In genomic region chr6:34111406-34111805, GRCm38 (mm10) we compare ENCODE assay signal across 25 mouse cellular contexts.
DNase-seq lines count a peak whose midpoint lies in the region; ATAC-seq and TF ChIP-seq lines count a peak whose summit lies in the region.
"Had no signal": no experiment of that assay in that cellular context is flagged by ENCODE, and none has a peak within 500 bp of the region (broad histone marks: within the 10 kb centered on the region; RNA-seq: fewer than 3 reads in every experiment).

No protein-coding gene starts in this region.

- no peaks in the 10 kb centered on the region for H3K36me3 ChIP-seq in forebrain, embryonic 15.5 days
- H3K36me3 ChIP-seq in forebrain, embryonic 12.5 days (replicated peaks), result no peaks in the 10 kb centered on the region
- H3K36me3 ChIP-seq in forebrain, embryonic 16.5 days (ENCODE audit: control insufficient read depth, insufficient read depth), result no peaks in the 10 kb centered on the region
- H3K36me3 ChIP-seq: heart, embryonic 10.5 days; heart, embryonic 13.5 days had no signal

- H3K9me3 ChIP-seq in forebrain, embryonic 15.5 days, result no peaks in the 10 kb centered on the region
- H3K9me3 ChIP-seq in forebrain, embryonic 12.5 days, result no peaks in the 10 kb centered on the region
- no peaks in the 10 kb centered on the region for H3K9me3 ChIP-seq in forebrain, embryonic 16.5 days (ENCODE audit: control insufficient read depth, low read length)
- H3K9me3 ChIP-seq: heart, embryonic 10.5 days; heart, embryonic 13.5 days had no signal

- peak; percentile 57 for ATAC-seq in forebrain, embryonic 15.5 days (replicated peaks)
- no peak for ATAC-seq in forebrain, embryonic 12.5 days (ENCODE audit: low FRiP score)
- peak; percentile 54; the same call in 1 of the 2 replicates for ATAC-seq in forebrain, embryonic 16.5 days
- ATAC-seq: CD4-positive, CD25-positive, alpha-beta regulatory T cell, adult 4 months; hindbrain, postnatal 0 days; inflammation-experienced regulatory T-cells, adult 6 months; intestine, embryonic 16.5 days had no signal

- WGBS in forebrain, embryonic 15.5 days, result 58% methylated on average over 6 of the region's 6 CpGs
- 80% methylated on average over 6 of the region's 6 CpGs for WGBS in forebrain, embryonic 12.5 days
- WGBS in forebrain, embryonic 16.5 days, result 62% methylated on average over 6 of the region's 6 CpGs

- no peak overlapping the region for H3K9ac ChIP-seq in forebrain, embryonic 15.5 days (replicated peaks)
- no peak overlapping the region for H3K9ac ChIP-seq in forebrain, embryonic 12.5 days
- H3K9ac ChIP-seq in forebrain, embryonic 16.5 days (replicated peaks; ENCODE audit: low read depth, low read length), result no peak overlapping the region
- H3K9ac ChIP-seq: heart, embryonic 13.5 days; hindbrain, embryonic 14.5 days had no signal

- H3K4me1 ChIP-seq in forebrain, embryonic 15.5 days, result peaks cover 9% of the 10 kb centered on the region
- peaks cover 3% of the 10 kb centered on the region; the same call in 1 of the 2 replicates for H3K4me1 ChIP-seq in forebrain, embryonic 12.5 days
- H3K4me1 ChIP-seq in forebrain, embryonic 16.5 days (replicated peaks; ENCODE audit: control insufficient read depth, insufficient read depth, low read length), result peaks cover 4% of the 10 kb centered on the region
- H3K4me1 ChIP-seq: heart, embryonic 13.5 days had no signal

- peak; percentile 76 for DNase-seq in brain, embryonic 14.5 days (ENCODE audit: low read depth)
- DNase-seq in kidney, postnatal 36 days, result no peak
- no peak for DNase-seq in frontal cortex, postnatal 14 days (ENCODE audit: low spot score in 2 of 2)
- DNase-seq: adrenal gland, adult 2 months; adrenal gland, postnatal 14 days; cerebellum, adult 11 months; cerebellum, adult 2 months; cerebellum, adult 9-11 months; cerebellum, postnatal 36 days; gastrocnemius, postnatal 10 days; gastrocnemius, postnatal 36 days; heart, adult 2 months; heart, postnatal 14 days; heart, postnatal 4 days; kidney, adult 18-20 months had no signal

- no peak overlapping the region for H3K4me3 ChIP-seq in forebrain, embryonic 15.5 days
- H3K4me3 ChIP-seq in forebrain, embryonic 12.5 days (replicated peaks), result no peak overlapping the region
- H3K4me3 ChIP-seq in forebrain, embryonic 16.5 days (replicated peaks; ENCODE audit: low read length), result no peak overlapping the region
- H3K4me3 ChIP-seq: heart, adult 2 months; heart, embryonic 10.5 days; heart, embryonic 13.5 days had no signal

- no peak for TF ChIP-seq CTCF in brain, embryonic 14.5 days (IDR thresholded peaks at IDR 0.05; ENCODE audit: borderline replicate concordance, extremely low read depth, insufficient read depth, insufficient read length)

- TF ChIP-seq POLR2A in brain, embryonic 14.5 days (IDR thresholded peaks at IDR 0.05; ENCODE audit: borderline replicate concordance, extremely low read depth, insufficient read depth, insufficient read length, poor library complexity, severe bottlenecking), result no peak

- no peaks in the 10 kb centered on the region for H3K27me3 ChIP-seq in forebrain, embryonic 15.5 days
- peaks cover 4% of the 10 kb centered on the region; the same call in 1 of the 2 replicates for H3K27me3 ChIP-seq in forebrain, embryonic 12.5 days
- no peaks in the 10 kb centered on the region for H3K27me3 ChIP-seq in forebrain, embryonic 16.5 days (replicated peaks; ENCODE audit: control insufficient read depth, insufficient read depth, low read length)
- H3K27me3 ChIP-seq: heart, embryonic 13.5 days had no signal

- H3K27ac ChIP-seq in forebrain, embryonic 15.5 days (replicated peaks), result no peak overlapping the region
- no peak overlapping the region for H3K27ac ChIP-seq in forebrain, embryonic 12.5 days
- H3K27ac ChIP-seq in forebrain, embryonic 16.5 days (ENCODE audit: low read length), result no peak overlapping the region
- H3K27ac ChIP-seq: heart, adult 2 months; heart, embryonic 10.5 days; heart, embryonic 13.5 days; hindbrain, postnatal 0 days had no signal

- no peak overlapping the region for H3K4me2 ChIP-seq in forebrain, embryonic 15.5 days (replicated peaks)
- no peak overlapping the region for H3K4me2 ChIP-seq in forebrain, embryonic 12.5 days
- no peak overlapping the region for H3K4me2 ChIP-seq in forebrain, embryonic 16.5 days (ENCODE audit: low read length)
- H3K4me2 ChIP-seq: heart, embryonic 13.5 days; hindbrain, embryonic 14.5 days had no signal
